Mouse (Mus musculus) heart, adult 2 months (tissue): Measurements from ENCODE around the gene Irx2.

Experiments used
- CTCF ChIP-seq: fragments of 200-600 bp; IDR thresholded peaks from 2 replicates; pipeline ENCODE4 v1.8.1; 2022; ENCODE audit warnings: antibody characterized with exemption, mild to moderate bottlenecking, moderate library complexity
- POLR2A ChIP-seq: fragments of 200-500 bp; IDR thresholded peaks from 2 replicates; pipeline ENCODE4 v1.6.1; 2011; ENCODE audit warnings: mild to moderate bottlenecking, low read depth, low read length, control low read depth; ENCODE audit not compliant: insufficient read depth

GRCm38 (mm10) chr13:72599254-72599653 is 29.4 kb upstream of the Irx2 start:
- TF ChIP-seq POLR2A: no peak
- TF ChIP-seq CTCF: no peak
